Mouse (Mus musculus) left cerebral cortex, adult 9 months (tissue): ENCODE data around the gene Mycbp.

Experiments
- DNase-seq, 2 experiments: peaks; one replicate each; pipeline ENCODE4 v3.0.0; 2022; ENCODE audit warnings: low spot score in 2 of 2

The Mycbp gene

DNA sequence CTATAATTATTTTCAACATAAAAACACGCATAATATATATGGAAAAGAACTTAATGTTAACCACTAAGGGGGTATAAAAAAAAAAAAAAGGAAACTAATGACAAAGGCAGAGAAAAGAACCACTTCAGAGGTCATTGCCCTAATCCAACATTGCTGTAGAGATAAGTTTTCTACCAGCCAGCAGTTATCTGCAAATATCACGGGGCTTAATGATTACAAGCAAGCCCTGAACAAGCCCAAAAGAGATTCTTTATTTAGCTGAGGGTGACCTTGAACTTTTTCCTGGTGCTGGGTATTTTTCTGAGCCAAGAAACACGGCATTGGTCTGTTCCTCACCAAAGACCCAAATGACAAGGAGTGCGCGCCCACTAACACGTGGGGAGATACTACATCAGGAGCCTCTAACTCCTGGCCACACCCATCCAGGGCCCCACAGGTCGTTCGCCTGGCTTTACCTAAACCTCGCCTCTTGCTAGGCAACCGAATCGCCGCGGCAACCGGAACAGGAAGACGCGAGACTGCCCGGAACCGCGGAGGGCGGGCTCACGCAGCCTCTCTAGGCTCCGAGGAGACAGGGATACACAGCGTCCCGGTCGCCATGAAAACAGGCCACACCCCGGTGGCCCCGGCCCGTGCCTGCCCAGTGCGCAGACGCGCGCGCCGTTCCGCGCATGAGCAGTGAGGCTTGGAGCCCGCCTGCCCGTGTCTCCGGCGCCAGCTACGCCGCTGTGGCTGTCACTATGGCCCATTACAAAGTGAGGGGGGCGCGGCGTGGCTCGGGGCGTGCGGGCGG lies at the start of gene Mycbp:
Mycbp (plus strand) TSS at position 500 of the 793 bp plus-strand sequence.
- DNase-seq = peak; percentile 95 to 98

DNA sequence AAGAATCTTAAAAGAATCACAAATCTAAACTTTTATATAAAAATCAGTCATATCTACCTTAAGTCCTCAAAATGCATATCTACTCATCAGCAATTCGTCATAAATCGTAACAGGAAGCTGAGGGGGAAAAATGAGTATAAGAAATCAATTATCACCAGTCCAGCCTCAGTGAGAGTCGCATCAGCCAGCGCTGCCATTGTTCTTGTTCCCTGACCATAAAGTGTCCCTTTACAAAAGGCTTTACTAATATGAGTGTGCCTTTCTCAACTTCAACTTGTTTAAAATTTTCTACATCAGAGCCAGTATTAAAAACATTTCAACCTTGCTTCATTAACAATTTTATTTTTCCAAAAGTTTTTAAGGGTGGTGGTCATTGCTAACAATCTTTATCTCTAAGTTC lies 47.7 kb upstream of the Mycbp start:
- no peak for DNase-seq

DNA sequence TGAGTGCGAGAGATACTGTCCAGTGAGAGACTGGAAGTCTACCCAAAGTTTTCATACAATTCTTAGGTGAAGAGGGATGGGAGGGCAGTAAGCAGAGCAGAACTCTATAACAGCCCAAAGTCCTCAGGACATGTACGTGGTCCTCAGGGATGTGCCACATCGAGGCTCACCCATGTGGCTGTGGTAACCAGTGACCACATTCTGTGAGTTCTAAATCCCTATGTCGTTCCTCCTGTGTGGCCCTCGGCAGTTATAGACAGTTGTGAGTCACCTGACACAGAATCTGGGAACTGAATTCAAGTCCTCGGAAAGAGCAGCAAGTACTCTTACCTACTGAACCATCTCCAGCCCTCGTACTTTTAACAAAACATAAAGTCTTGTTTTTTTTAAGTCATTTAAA lies 46.5 kb upstream of the Mycbp start:
- DNase-seq = no peak

DNA sequence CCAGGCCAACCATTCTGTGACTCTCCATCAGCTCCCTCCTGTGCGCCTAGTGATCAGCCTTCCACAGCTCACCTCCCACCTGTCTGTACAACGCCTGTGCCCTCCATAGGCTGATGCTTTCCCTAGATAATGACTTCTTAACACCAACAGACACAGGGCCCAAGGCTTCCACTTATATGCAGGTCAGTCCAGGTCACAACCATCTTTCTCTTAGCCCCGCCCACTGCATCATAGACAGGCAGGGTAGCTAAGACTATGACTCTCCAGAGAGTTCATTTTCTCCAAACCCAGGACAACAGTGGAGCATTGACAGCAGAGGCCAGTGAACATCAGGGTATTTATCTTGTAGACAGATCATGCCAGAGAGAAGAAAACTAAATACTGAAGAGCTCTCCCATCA lies 45.3 kb upstream of the Mycbp start, which contains the start of gene 4933427I04Rik:
4933427I04Rik (plus strand) TSS at position 301 of the 400 bp plus-strand sequence.
- no peak for DNase-seq

DNA sequence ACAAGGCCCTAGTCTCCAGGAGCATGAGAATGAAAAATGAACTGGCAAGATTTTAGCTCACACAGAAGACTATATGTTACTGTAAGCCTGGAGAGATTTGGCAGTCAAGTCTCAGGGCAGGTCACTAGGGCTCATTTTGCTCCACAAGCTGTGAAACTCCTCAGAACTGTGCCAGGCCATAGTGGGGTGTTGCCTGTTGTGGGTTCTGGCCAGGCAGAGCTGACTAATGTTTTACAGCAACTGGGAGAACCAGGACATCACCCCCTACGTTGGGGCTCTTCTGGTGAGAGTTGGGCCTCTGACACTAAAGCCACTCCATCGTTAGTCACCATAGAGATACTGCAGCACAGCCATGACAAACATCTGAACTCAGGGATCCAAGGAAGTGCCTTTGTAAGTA lies 44.8 kb upstream of the Mycbp start:
- no peak for DNase-seq

DNA sequence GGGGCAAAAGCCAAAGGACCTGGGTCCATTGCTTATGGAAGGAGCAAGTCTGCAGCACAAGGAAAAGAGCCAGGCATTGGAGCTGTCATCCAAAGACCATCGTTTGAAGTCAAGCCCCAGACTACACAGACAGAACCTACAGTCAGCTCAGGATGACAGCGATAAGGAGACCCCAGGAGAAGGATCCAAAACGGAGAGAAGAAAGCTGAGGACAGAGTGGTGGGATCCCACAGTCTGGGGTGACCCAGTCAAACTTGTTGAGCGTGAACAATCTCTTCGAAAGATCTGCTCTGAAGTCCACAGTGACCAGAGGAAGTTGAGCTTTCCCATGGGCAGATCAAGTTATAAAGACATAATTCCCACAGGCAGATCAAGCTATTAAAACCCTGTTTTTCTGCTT lies 44.0 kb upstream of the Mycbp start:
- no peak for DNase-seq

DNA sequence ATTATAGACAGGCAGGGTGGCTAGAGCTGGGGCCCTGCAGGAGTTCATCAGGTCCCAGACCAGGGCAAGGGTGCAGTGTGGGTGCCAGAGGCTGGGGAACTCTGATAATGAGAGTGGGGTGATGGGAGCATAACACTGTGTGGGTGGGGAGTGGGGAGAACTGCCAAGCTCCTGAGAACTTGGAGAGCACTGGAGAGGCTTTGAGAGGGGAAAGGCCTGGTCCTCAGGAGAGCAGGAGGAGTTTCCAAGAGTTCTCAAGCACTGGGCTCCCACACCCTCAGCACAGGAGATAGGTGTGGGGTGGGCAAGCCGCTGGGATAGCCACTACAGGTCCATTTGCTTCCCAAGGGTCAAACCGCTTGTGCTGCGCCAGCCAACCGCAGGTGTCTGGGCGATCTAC lies 10.9 kb upstream of the Mycbp start:
- DNase-seq = no peak

DNA sequence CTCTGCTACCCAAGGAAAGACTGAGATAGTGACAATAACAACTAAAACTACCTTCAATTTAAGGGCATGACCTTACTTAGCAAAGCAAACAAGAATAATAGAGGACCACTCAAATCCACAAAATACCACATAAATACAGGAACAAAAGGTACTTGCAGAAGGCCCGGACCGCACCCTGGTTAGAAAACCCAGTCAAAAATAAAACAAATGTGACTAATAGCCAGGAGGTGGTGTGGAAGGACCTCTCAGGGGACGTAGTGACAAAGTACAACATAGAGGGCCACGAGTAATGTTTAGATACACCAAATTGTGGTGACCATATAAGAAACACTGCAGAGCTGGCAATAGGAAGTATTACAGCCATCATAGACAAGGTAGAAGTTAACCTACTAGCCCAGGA lies 10.3 kb upstream of the Mycbp start:
- no peak for DNase-seq

DNA sequence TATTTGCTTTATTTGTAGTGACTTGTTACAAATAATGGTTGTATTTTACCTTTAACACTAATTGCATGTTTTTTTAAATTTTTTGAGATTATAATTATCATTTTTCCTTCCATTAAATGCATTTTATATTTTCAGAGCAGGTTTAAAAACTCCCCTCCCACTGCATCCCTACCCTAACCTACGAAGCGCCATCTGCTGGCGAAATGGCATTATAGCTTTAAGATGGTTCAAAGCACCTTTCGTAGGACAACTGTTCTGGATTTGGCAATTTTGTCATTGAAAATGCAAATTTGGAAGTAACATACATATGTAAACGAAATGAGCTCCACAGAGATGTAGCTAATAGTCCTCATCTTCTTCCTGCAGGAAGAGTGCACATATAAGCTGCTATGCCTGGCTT lies 5.9 kb upstream of the Mycbp start:
- peak in 1 of 2 experiments; percentile 39 for DNase-seq

DNA sequence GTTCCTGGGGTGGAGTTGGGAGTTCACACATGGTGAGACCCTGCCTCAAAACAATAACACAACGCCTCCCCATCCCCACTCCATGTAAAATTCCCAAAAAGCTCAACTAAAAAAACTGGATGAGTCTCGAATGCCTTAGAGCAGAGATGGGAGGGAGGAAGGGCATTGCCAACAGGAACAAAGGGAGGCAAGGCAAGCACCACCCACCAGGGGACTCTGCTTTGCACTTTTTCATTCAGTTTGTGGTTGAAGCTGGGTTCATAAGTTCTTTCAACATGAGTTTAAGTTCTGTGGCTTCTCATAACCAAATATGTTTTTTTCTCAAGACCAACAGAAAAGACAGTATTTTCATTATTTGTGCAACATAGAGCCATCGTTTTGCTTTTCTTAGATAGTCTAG lies 1.2 kb upstream of the Mycbp start:
- no peak for DNase-seq

DNA sequence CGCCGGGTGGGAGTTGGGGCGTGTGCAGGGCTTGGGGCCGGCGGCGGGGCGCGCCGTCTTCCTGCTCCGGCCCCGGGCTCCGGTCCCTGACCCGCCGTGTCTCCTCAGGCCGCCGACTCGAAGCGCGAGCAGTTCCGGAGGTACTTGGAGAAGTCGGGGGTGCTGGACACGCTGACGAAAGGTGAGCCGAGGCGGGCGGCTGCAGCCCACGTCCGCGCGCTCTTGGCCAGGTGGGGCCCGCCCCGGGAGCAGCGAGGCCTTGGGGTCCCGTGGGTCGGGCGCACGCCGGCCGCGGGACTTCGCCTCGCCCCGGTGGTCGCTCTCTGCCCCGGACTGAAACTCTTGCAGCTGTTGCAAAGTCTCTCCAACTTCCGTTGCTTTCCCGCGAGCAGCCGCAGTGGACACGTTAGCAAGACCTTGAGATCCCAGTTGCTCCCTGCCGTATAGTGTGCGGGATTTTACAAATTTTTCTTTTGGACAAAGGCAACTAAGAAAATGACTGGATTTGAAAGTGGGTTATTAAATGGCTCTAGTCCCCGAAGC lies 565 bp downstream of the Mycbp start:
- no peak for DNase-seq

DNA sequence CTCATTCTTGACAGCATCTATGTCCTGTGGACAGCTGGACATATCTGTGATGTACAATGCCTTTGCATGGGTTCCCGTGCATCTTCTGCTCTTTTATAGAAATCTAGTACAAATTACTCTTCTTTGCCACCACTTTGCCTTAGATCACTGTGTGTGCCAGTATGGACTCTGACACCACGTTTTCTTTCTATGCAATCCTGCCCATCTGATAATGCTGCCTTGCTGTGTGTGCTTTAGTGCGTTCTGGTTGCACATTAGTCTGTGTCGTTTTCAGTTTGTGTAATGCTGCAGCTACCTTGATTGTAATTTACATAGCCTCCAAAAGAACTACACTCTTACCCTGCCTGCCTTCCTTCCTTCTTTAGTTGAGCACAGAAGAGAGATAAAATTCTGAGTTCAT lies 6.9 kb downstream of the Mycbp start:
- DNase-seq = no peak

DNA sequence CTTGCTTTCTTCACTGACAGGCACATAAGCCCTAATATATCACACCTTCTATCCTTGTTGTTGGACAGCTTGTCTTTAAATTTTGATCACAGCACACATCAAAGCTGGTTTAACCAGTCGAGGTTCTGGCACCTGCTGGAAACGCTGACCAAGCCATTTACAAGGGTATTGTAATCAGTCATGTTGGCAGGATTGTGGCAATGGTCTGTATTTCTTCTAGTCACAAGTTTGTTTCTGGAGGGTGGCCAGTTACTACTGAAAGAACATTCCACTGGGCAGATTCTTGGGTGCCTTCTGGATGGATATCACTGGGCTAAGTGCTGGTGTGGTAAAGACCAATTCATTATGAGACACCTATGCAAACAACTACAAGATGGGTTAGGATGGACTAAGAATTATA lies 7.8 kb downstream of the Mycbp start:
- no peak for DNase-seq

DNA sequence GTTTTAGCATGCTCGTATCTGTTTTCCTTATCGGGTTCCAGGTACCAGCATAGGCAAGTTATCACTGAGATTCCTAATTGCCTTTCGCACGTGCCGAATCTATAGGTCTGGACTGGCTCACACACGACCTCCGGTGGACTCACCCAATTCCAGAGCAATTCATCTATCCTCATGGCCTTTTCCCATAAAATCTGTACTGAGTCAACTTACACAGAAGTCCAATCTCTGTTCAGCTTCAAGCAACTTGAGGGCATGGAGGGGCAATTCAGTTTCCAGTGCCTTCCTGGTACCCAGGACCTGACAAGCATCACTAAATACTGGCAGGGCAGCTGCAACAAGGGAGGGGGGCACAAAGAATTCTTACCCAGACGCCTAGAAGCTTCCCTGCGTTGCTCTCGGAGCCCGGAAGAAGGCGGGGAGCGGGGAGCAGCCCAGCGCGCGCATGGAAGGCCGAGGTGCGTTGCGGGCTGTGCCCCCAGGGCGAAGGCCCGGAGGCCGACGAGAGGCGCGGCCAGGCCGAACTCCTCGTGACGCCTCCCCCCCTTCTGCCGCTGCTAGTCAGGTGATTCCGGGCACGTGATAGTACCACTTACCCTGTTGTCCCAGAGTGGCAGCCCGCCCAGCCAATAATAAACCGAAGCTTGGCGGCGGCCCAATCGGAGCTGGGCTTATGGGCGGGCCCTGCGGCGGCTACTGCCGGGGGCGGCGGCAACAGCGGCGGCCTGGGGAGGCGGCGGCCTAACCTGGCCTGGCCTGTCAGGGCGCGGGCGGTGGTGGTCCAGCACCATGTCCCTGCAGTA lies 12.3 kb downstream of the Mycbp start, which contains the start of gene Rragc:
Rragc (plus strand) TSS at position 699 of the 800 bp plus-strand sequence.
- DNase-seq = peak; percentile 99 to 100

DNA sequence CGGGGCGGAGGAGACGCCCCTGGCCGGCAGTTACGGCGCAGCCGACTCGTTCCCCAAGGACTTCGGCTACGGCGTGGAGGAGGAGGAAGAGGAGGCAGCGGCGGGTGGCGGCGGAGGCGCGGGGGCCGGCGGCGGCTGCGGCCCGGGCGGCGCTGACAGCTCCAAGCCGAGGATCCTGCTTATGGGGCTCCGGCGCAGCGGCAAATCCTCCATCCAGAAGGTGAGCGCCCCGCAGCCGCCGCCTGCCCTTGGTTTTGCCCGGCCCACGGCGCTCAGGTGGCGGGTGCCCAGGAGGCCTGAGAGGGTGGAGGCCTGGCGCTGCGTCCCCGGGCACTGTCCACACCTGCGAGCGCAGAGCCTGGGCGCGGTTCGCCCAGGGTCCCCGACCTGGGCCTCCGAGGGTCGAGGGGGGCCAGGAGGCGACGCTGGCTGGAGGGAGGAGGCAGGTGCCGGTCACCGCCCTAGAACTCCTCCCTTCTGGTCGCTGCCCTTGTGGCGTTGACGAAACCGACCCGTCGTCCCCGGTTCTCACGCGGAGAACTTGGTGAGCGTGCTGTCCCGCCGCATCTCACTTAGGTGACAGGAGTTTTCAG lies 13.0 kb downstream of the Mycbp start, which contains the start of gene 4930535I16Rik:
4930535I16Rik (minus strand) TSS at position 475 of the 593 bp plus-strand sequence.
- DNase-seq = no peak

DNA sequence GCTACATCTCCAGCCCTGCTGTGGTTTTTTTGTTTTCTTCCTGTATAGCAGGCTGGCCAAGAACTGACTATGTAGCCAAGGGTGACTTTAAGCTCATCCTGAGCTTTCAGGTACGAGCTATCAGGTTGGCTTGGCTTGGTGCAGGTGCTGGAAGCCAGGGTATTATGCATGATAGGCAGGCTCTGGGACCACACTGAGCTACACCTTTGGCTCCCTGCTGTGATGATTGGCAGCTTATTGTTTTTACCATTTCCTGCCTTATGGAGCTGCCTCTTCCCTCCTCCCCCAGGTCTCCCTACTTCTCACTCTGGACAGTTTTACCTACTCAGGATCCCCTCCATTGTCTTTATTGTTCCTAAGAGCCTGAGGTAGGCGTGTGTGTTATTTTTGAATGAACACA lies 14.2 kb downstream of the Mycbp start:
- DNase-seq = no peak

DNA sequence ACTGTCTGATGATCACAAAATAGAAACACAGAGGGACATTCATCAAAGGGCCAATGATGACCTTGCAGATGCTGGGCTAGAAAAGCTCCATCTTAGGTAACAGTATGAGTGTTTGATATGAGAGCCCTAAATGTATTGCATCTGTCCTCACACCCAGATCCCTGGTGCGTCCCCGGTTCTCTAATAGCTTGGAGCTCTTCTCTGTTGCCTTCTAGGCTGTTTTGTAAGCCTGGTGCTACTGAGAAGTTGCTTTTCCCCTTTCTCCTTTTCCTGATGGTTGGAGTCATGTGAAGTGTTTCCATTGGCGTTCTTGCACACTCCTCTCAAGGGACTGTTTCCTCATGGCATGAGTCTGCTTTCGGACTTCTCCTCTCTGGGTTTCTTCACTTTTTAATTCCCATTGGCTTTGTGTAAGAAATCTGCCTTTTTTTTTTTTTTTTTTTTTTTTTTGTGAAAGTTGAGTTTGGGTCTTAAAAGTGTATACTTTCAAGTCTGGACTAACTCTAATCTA lies 16.5 kb downstream of the Mycbp start:
- DNase-seq = no peak

DNA sequence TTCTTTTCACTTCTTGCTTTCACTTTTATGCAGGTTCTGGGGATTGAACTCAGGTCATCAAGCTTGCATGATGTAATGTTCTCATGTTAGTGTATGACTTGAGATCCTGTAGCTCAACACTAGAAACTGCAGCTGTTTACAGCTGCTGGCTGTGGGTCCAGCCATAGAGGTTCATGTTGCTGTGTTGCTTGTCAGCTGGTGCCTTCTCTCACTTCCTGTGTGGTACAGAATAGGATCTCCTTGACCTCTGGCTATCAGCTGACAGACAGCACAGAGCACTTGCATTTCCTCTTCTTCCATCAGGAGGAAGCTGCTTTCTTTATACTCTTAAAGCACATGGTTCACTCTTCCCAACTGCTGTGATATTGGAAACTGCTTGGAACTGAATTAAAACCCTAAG lies 23.3 kb downstream of the Mycbp start:
- DNase-seq = no peak

DNA sequence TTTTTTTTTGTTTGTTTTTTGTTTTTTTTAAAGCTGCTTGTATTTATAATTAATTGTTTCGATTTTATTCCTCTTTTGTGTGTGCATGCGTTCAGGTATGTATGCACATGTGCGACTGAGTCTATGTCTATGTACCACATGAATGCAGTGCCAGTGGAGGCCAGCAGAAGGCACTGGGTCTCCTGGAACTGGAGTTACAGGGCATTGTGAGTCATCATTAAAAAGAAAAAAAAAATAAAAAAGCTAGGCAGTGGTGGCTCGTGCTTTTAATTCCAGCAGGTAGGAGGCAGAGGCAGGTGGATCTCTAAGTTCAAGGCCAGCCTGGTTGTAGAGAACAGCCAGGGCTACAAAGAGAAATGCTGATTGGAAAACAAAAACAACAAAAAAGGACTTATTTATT lies 25.4 kb downstream of the Mycbp start:
- no peak for DNase-seq

DNA sequence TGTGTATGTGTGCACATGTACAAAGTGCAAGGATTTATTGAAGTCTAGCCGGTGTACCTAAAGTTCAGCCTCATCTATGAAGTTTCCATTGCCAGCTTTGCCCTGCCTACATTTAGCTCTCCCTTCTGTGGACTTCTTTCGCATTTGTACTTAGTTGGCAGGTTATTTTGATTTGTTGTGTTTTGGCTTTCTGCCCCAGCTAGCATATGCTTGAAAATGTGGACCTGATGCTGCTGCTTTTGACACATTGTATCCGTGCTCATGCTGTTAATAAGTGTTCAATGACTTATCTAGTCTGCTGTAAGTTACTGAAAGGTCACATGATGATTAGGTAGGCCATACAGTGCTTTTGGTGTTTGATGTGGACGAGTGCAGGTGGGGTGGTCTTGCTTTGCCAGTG lies 29.7 kb downstream of the Mycbp start:
- DNase-seq = no peak

DNA sequence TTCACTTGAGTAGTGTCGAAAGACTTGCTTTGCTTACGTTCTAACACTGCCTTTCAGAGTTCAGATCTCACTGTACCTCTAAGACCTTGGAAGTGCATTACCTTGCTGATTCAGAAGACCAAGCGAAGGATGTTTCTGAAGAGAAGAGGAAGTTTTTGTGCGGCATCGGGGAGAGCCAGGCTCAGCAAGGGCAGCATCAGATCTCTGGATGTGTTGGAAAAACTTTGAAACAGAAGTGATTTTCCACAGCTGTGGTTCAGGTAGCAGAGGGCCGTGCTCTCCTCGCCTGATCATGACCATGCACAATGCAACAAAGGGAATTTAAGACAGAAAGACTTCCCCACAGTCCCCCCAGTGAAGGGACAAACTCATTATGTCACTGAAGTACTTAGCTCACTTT lies 31.4 kb downstream of the Mycbp start:
- no peak for DNase-seq

DNA sequence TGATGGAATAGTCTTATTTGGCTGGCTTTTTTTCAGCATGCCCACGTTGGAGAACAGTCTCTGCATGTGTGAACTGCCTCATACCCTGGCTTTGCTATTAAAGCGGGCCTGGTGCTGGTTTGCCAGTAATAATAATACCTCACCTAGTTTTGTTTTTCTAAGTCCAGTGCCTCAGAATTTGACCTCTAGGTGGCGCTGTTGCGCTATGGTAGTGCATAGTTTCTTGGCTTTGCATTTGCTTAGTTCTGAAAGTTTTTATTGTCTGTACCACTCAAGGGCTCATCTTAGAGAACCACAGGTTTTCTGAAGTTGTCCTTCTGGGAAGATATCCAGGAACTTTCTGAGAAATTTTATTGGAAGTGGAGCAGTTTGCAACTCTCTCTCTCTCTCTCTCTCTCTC lies 35.2 kb downstream of the Mycbp start:
- DNase-seq = peak in 1 of 2 experiments; percentile 81
